Mouse (Mus musculus) erythroblast, embryonic 14.5 days (primary cell): Measurements from ENCODE around the gene Cyb5d1. TPM values are rescaled to one million over a fixed set of nuclear protein-coding genes. Genes with fewer than 3 reads are reported as not detected.

Experiments
- H3K27me3 ChIP-seq: 2 replicates; pipeline ENCODE4 v1.6.1; 2012; ENCODE audit warnings: inconsistent platforms; ENCODE audit not compliant: control insufficient read depth
- H3K36me3 ChIP-seq: 2 replicates; pipeline ENCODE4 v1.6.1; 2012; ENCODE audit warnings: mild to moderate bottlenecking, inconsistent platforms; ENCODE audit not compliant: control insufficient read depth
- H3K4me1 ChIP-seq: 2 replicates; pipeline ENCODE4 v1.6.1; 2012; ENCODE audit warnings: inconsistent platforms; ENCODE audit not compliant: control insufficient read depth
- H3K4me3 ChIP-seq: replicated peaks from 2 replicates; pipeline ENCODE3; 2012; ENCODE audit warnings: moderate library complexity, mild to moderate bottlenecking, inconsistent platforms
- H3K9me3 ChIP-seq: 2 replicates; pipeline ENCODE4 v1.6.1; 2012; ENCODE audit warnings: low read length, inconsistent platforms, mixed read lengths; ENCODE audit not compliant: control insufficient read depth
- GATA1 ChIP-seq: IDR thresholded peaks from 2 replicates; pipeline ENCODE4 v1.6.1; 2012; ENCODE audit warnings: low read length, inconsistent platforms, mixed read lengths
- TAL1 ChIP-seq: IDR thresholded peaks from 3 replicates; pipeline ENCODE4 v1.6.1; 2012; ENCODE audit warnings: low read length, inconsistent platforms, mixed read lengths
- polyA plus RNA-seq: library from polyadenylated mRNA; stranded (reverse); fragments of >175 nt; gene quantifications from 2 replicates; pipeline ENCODE4 v1.2.3, GENCODE M21; 2012

Cyb5d1 gene
- polyA plus RNA-seq, 1 experiment: 0.12 TPM

DNA sequence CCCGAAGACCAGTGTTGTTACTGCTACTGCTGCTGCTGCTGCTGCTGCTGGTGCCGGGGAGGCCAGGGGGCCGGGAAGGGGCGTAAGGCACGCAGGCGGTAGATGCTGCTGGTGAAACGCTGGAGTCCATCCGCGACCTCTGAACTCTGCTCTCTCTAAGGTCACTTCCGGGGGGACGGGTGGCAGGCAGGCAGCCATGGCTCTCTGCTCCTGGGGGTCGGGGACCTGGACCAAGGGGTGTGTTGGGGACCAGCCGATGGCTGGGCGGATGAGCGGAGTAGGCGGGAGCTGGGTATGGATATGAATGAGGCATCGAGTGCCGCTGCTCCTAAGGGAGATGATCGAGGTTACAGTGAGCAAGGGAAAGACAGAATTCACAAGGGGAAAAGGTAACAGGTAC, 10.9 kb upstream of the Cyb5d1 start:
- H3K4me1 ChIP-seq: peaks cover 50% of the 10 kb centered on the region
- H3K36me3 ChIP-seq: peaks cover 52% of the 10 kb centered on the region
- no peaks in the 10 kb centered on the region for H3K9me3 ChIP-seq
- TF ChIP-seq TAL1 (no peak), GATA1 (no peak)
- no peaks in the 10 kb centered on the region for H3K27me3 ChIP-seq
- H3K4me3 ChIP-seq: no peak overlapping the region

DNA sequence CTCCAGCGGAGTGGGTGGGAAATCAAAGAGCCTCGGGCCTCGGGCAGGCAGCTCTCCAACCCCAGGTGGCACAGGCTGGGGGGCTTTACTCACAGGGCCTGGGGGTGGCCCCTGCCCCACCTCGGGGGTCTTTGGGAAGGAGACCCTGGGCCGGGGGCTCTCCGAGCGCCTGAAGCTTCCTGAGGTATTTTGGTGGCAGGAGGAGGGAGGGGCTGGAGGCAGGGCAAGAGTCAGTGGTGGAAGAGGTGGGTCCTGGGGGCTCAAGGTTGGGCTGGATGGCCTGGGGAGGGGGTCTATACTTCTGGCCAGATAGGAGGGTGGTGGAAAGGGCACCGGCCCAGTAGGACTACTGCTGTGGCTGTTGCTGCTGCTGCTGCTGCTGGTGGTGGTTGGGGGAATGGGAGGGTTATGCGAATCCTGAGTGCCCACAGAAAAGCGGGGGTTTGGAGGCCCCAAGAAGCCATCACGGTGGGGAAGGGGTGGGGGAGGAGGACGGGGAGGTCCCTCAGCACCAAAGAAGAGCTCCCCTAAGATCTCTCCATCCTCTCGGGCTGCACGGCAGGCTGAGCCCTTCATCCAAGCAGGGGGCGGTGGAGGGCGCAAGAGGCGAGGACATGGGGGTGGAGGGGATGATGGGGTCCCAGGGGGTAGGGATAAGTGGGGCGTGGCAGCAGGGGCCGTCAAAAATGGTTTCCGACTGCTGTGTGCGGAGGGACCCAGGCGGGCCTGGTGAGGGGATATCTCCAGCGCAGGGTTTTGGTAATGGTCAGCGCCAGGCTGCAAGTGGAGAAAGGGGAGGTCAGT, 10.2 kb upstream of the Cyb5d1 start:
- TF ChIP-seq TAL1: no peak
- TF ChIP-seq GATA1: no peak
- peaks cover 59% of the 10 kb centered on the region for H3K36me3 ChIP-seq
- H3K9me3 ChIP-seq: peaks cover 2% of the 10 kb centered on the region
- H3K4me1 ChIP-seq: peaks cover 48% of the 10 kb centered on the region
- H3K4me3 ChIP-seq: no peak overlapping the region
- H3K27me3 ChIP-seq: no peaks in the 10 kb centered on the region

DNA sequence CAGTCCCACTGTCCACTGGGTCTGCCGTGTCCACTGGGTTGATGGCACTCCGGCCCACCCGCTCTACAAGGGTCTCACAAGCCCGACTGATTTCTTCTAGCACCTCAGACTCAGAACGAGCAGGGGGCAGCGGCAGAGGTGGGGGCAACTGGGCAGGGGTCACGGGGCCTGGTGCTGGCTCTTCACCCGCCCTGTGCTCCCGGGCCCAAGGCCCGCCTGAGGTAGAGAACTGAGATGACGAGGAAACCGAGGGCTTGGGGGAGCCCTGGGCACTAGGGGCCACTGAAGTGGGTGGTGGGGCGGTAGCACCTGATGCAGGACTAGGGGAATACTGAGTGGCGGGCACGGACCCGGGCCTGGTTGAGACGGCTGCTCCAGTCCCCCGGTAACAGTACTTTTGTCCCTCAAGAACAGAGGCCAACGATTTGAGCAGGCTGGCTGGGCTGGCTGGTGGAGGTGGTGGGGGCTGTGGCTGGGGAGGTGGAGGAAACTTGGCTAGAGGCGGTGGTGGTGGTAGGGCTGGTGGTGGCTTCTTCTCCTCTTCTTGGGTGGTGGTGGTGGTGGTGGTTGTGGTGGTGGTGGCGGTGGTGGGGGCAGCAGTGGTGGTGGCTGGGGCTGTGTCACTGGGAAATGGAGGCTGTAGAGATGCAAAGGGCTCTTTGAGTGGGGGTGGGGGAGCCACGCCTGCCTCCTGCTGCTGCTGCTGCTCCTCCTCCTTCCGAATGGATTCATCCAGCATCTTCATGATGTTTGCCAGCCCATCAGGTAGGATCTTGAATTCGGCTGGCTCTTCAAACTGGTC, 9.4 kb upstream of the Cyb5d1 start:
- no peak overlapping the region for H3K4me3 ChIP-seq
- TF ChIP-seq TAL1: no peak
- TF ChIP-seq GATA1: no peak
- peaks cover 43% of the 10 kb centered on the region for H3K4me1 ChIP-seq
- peaks cover 8% of the 10 kb centered on the region for H3K9me3 ChIP-seq
- H3K36me3 ChIP-seq: peaks cover 67% of the 10 kb centered on the region
- H3K27me3 ChIP-seq: peaks cover 4% of the 10 kb centered on the region

DNA sequence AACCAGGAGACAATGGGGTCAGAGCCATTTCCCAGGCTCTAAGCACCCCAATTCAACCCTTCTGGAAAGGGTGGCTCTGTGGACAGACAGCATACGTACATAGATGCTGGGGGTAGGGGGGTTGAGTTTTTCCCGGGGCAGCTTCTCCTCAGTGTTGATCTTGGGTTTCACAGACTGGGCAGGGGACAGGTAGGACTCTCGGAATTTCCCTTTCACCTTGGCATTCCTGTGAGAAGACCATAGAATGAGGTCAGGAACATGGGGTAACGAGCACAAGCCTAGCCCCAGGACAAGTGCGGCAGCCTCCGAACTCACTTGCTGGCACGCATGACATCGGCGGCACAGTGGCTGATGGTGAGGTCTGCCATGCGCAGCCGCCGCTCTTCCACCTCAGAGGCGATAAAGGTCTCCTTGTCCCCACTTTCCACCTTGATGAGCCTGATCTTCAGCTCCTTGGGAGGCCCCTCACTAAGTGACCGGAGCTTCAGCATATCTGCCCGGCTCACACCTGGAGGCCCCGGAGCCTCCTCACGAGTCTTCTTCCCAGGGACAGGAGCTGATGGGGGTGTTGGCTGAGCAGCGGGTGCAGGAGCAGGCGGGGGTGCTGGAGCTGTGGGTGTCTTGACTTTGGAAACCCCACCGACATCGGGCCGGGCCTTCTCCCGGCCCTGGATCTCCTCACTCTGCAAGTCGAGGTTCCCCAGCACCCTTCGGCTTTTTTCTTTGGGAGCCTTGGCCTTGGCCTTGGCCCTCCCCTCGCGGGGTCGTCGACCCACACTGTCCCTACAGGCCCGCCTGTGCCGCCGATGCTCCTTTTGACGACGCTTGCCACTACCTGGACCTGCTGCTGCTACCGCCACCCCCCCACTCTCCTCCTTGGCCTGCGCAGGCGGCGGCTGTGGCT, 8.5 kb upstream of the Cyb5d1 start:
- peaks cover 36% of the 10 kb centered on the region for H3K4me1 ChIP-seq
- H3K9me3 ChIP-seq: peaks cover 10% of the 10 kb centered on the region
- no peak overlapping the region for H3K4me3 ChIP-seq
- peaks cover 7% of the 10 kb centered on the region for H3K27me3 ChIP-seq
- peaks cover 70% of the 10 kb centered on the region for H3K36me3 ChIP-seq
- no peak for TF ChIP-seq GATA1
- no peak for TF ChIP-seq TAL1

DNA sequence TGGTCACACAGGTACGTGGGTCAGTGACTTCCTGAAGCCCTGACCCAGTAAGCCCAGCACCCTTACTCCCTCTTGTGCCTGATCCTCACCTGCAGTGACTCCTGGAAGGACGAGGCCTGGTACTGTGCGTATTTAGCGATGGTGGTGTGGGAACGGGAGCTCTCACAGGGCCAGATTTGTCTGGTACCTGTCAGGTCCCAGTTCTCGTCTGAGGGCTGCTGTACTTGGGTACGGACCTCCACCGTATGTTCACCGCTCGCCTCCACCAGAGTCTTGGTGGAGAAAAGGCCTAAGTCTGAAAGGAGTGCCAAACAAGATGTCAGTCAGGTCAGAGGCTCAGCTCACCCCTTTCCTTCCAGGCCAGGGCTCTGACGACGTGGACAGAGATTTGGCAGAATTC, 6.6 kb upstream of the Cyb5d1 start:
- Histone ChIP-seq H3K4me1 (peaks cover 30% of the 10 kb centered on the region), H3K36me3 (peaks cover 67% of the 10 kb centered on the region), H3K4me3 (no peak overlapping the region), H3K27me3 (peaks cover 22% of the 10 kb centered on the region), H3K9me3 (peaks cover 10% of the 10 kb centered on the region)
- no peak for TF ChIP-seq TAL1
- TF ChIP-seq GATA1: no peak

DNA sequence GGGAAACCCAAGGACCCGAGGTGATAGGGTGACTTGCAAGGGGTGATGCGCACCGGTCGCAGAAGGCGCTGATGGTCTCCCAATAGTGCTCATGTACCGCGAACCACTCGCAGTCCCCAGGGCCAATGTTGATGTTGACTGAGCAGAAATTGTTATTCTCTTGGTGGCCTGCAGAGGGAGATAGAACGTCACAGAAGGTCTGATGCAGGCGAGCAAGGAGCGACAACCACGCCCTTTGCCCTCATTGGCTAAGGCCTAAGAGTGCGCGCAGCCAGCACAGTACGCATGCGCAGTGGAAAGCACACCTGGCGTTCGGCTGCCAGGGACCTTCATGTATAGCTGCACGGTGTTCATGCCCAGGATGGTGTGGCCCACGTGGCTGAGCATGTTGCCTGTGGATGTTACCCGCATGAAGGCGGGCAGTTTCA, 5.8 kb upstream of the Cyb5d1 start:
- Histone ChIP-seq H3K36me3 (peaks cover 60% of the 10 kb centered on the region), H3K9me3 (peaks cover 10% of the 10 kb centered on the region), H3K27me3 (peaks cover 25% of the 10 kb centered on the region), H3K4me1 (peaks cover 37% of the 10 kb centered on the region), H3K4me3 (peak overlapping the region; percentile 11)
- TF ChIP-seq GATA1 (no peak), TAL1 (no peak)

GRCm38 (mm10) chr11:69400083-69400850, 4.8 kb upstream of the Cyb5d1 start:
- Histone ChIP-seq H3K9me3 (peaks cover 10% of the 10 kb centered on the region), H3K4me1 (peaks cover 40% of the 10 kb centered on the region), H3K36me3 (peaks cover 51% of the 10 kb centered on the region), H3K27me3 (peaks cover 25% of the 10 kb centered on the region), H3K4me3 (no peak overlapping the region)
- TF ChIP-seq GATA1 (no peak), TAL1 (no peak)
